Mouse (Mus musculus): Measurements from ENCODE around the gene Cenps. TPM values are rescaled to one million over a fixed set of nuclear protein-coding genes. Genes with fewer than 3 reads are reported as not detected.
A peak's percentile ranks its signal among the peaks of the same experiment; 100 is the strongest.
"Not testable (repeated sequence)": the region's sequence is repeated elsewhere in the genome, so short reads cannot be mapped to it uniquely, and the experiment has no call there.

The Cenps gene
- total RNA-seq, 2 experiments from 2014 or later = 26.1 to 32.4 TPM

GRCm38 (mm10) chr4:149128467-149128866 lies 9.0 kb downstream of the Cenps start:
- no peak for DNase-seq (ENCODE audit: extremely low spot score in 1 of 2, low spot score in 2 of 2)
- intact Hi-C loops (cut with DNase I) = no loop called here

- no peak for DNase-seq (ENCODE audit: extremely low spot score in 1 of 2, low spot score in 2 of 2)
- intact Hi-C loops (cut with DNase I) = no loop called here
These were observed 10.8 kb downstream of the Cenps start, which contains the start of gene Cort for GRCm38 (mm10) chr4:149126663-149127062. Gene Cort (minus strand): TSS chr4:149126763.

- no peak for DNase-seq (ENCODE audit: extremely low spot score in 1 of 2, low spot score in 2 of 2)
- intact Hi-C loops (cut with DNase I) = no loop called here
These were observed 11.3 kb downstream of the Cenps start for GRCm38 (mm10) chr4:149126115-149126509.

- DNase-seq (ENCODE audit: extremely low spot score in 1 of 2, low spot score in 2 of 2) = no peak
- intact Hi-C loops (cut with DNase I) = no loop called here
These were observed 11.9 kb downstream of the Cenps start for GRCm38 (mm10) chr4:149125341-149126114.

GRCm38 (mm10) chr4:149123432-149123831 lies 14.0 kb downstream of the Cenps start:
- intact Hi-C loops (cut with DNase I) = no loop called here

GRCm38 (mm10) chr4:149119978-149120562 lies 17.4 kb downstream of the Cenps start:
- DNase-seq (ENCODE audit: extremely low spot score in 1 of 2, low spot score in 2 of 2); intact Hi-C loops (cut with DNase I): not testable (repeated sequence)

More at GRCm38 (mm10) chr4:149123432-149123831, 14.0 kb downstream of the Cenps start:
- DNase-seq (ENCODE audit: extremely low spot score in 1 of 2, low spot score in 2 of 2) = no peak

GRCm38 (mm10) chr4:149103875-149104561 lies 33.4 kb downstream of the Cenps start, which contains the start of gene Dffa:
Gene Dffa (plus strand): TSS chr4:149104146.
- intact Hi-C loops (cut with DNase I) = no loop called here
- DNase-seq (ENCODE audit: extremely low spot score in 1 of 2, low spot score in 2 of 2) = peak; percentile 93

GRCm38 (mm10) chr4:149101456-149101855 lies 36.0 kb downstream of the Cenps start:
- intact Hi-C loops (cut with DNase I) = no loop called here

GRCm38 (mm10) chr4:149100449-149100848 lies 37.0 kb downstream of the Cenps start:
- intact Hi-C loops (cut with DNase I); DNase-seq (ENCODE audit: extremely low spot score in 1 of 2, low spot score in 2 of 2): not testable (repeated sequence)

More at GRCm38 (mm10) chr4:149101456-149101855, 36.0 kb downstream of the Cenps start:
- DNase-seq (ENCODE audit: extremely low spot score in 1 of 2, low spot score in 2 of 2) = no peak

GRCm38 (mm10) chr4:149099369-149100017 lies 37.9 kb downstream of the Cenps start, which contains the start of gene Pex14:
Gene Pex14 (minus strand): TSS chr4:149099876.
- DNase-seq (ENCODE audit: extremely low spot score in 1 of 2, low spot score in 2 of 2) = peak; percentile 89 to 92
- intact Hi-C loops (cut with DNase I) = no loop called here

GRCm38 (mm10) chr4:149098571-149098970 lies 38.9 kb downstream of the Cenps start:
- intact Hi-C loops (cut with DNase I) = no loop called here
- DNase-seq (ENCODE audit: extremely low spot score in 1 of 2, low spot score in 2 of 2) = no peak

GRCm38 (mm10) chr4:149097956-149098355 lies 39.5 kb downstream of the Cenps start:
- intact Hi-C loops (cut with DNase I) = no loop called here
- DNase-seq (ENCODE audit: extremely low spot score in 1 of 2, low spot score in 2 of 2) = no peak

GRCm38 (mm10) chr4:149091364-149091763 lies 46.1 kb downstream of the Cenps start:
- DNase-seq (ENCODE audit: extremely low spot score in 1 of 2, low spot score in 2 of 2) = no peak
- intact Hi-C loops (cut with DNase I) = no loop called here

- intact Hi-C loops (cut with DNase I) = no loop called here
- no peak for DNase-seq (ENCODE audit: extremely low spot score in 1 of 2, low spot score in 2 of 2)
These were observed 52.0 kb downstream of the Cenps start for GRCm38 (mm10) chr4:149085381-149085780.

GRCm38 (mm10) chr4:149081528-149081927 lies 55.9 kb downstream of the Cenps start:
- intact Hi-C loops (cut with DNase I) = no loop called here
- peak in 1 of 2 experiments; percentile 72 for DNase-seq (ENCODE audit: extremely low spot score in 1 of 2, low spot score in 2 of 2)

GRCm38 (mm10) chr4:149080111-149080510 lies 57.3 kb downstream of the Cenps start:
- DNase-seq (ENCODE audit: extremely low spot score in 1 of 2, low spot score in 2 of 2) = no peak

GRCm38 (mm10) chr4:149079629-149080028 lies 57.8 kb downstream of the Cenps start:
- intact Hi-C loops (cut with DNase I) = no loop called here
- no peak for DNase-seq (ENCODE audit: extremely low spot score in 1 of 2, low spot score in 2 of 2)

More at GRCm38 (mm10) chr4:149080111-149080510, 57.3 kb downstream of the Cenps start:
- intact Hi-C loops (cut with DNase I) = no loop called here

- DNase-seq (ENCODE audit: extremely low spot score in 1 of 2, low spot score in 2 of 2) = no peak
- intact Hi-C loops (cut with DNase I) = no loop called here
These were observed 59.2 kb downstream of the Cenps start for GRCm38 (mm10) chr4:149078261-149078660.
